Mouse (Mus musculus) liver, postnatal 0 days (tissue): ENCODE results near the gene Uroc1.

Experiments
- CTCF ChIP-seq: sonication (generic); IDR thresholded peaks from 2 replicates; pipeline ENCODE4 v1.5.1; 2016; ENCODE audit warnings: antibody characterized with exemption, low read depth
- EP300 ChIP-seq: IDR thresholded peaks from 2 replicates; pipeline ENCODE4 v1.6.1; 2016; ENCODE audit warnings: antibody characterized with exemption, low read depth, mild to moderate bottlenecking

DNA sequence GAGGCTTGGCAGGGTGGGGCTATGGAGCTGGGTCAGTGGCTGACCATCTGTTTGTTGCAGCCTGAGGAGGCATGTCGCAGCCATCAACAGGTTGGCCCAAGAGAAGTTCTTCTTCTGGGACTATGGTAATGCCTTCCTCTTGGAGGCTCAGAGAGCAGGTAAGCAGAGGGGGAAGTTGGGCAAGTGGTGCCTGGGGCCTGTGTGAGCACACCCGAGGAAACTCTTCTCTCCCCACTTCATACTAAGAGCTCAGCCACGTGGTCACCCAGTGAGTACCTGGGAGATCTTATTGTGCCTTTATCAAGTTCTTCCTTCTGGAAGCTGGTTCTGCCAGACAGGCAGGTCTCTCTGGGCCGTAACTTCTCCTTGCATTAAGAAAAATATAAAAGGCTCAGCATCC, 14.1 kb downstream of the Uroc1 start:
- TF ChIP-seq EP300 = no peak
- no peak for TF ChIP-seq CTCF
